Mouse (Mus musculus) ovary, postnatal 14 days (tissue): Measurements from ENCODE around the gene Gng7.
"Not testable (repeated sequence)": the region's sequence is repeated elsewhere in the genome, so short reads cannot be mapped to it uniquely, and the experiment has no call there.

ENCODE experiments used
- DNase-seq: peaks from one replicate; pipeline ENCODE4 v3.0.0; 2022; ENCODE audit warnings: low spot score

The Gng7 gene

GRCm38 (mm10) chr10:80994621-80995020 is 20.1 kb downstream of the Gng7 start:
- no peak for DNase-seq

GRCm38 (mm10) chr10:80993276-80993675 is 21.5 kb downstream of the Gng7 start:
- DNase-seq, result no peak

DNA sequence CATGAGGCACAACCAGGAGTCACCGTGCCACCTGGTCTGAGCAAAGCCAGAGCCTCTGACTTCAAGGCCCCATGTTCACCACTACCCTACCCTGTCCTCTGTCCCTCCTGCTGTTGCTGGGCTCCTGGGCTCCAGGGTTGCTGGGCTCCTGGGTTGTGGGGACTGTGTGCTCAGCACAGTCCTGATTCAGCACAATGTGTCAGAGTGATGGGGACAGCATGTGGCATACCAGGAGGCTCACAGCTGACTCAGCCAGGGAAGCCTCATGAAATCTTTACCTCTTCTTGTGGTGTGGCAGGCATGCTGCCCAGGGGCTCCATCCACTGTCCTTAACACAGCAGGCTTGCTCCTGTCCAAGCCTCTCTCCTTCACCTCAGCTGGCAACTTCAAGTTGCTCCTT is 22.8 kb downstream of the Gng7 start:
- DNase-seq, result no peak

- no peak for DNase-seq
Measured at GRCm38 (mm10) chr10:80991007-80991406, 23.7 kb downstream of the Gng7 start.

GRCm38 (mm10) chr10:80990406-80990805 is 24.3 kb downstream of the Gng7 start:
- DNase-seq, result no peak

- not testable (repeated sequence) for DNase-seq
Measured at GRCm38 (mm10) chr10:80989854-80990253, 24.9 kb downstream of the Gng7 start.

DNA sequence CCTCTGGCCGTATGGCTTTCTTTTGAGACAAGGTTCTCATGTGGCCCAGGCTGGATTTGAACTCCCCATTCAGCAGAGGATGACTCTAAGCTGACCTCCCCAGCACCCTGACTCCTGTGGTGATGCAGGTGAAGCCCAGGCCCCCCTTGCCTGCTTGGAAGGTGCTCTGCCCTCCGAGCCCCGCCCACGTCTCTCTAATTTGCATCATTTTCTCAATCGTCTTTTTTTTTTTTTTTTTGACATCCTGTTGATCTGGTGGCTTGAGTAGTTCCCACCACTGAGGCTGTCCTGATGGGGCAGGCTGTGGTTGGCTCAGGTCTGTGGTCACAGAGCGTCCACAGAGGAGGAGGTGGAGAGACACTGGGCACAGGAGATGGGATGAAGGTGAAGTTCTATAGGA is 25.3 kb downstream of the Gng7 start:
- no peak for DNase-seq

- peak; percentile 82 for DNase-seq
Measured at GRCm38 (mm10) chr10:80987709-80988441, 26.9 kb downstream of the Gng7 start.

DNA sequence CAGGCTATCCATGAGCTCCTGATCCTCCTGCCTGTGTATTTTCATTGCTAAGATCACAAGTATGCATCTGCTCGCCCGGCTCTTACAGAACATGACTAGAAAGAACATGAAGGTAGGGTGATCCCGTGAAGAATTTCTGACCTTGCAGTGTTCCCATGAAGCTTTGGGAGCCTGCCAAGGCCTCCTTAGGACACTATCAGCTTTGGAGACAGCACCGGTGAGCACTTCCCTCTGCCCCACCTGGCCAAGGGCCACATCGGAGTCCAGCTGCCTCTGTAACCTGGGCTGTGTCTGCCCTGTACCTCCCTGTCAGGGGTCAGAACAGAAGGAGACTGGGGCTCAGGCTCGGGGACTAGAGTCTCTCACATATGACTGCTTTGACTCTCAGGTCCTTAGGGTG is 28.0 kb downstream of the Gng7 start:
- DNase-seq, result no peak

DNA sequence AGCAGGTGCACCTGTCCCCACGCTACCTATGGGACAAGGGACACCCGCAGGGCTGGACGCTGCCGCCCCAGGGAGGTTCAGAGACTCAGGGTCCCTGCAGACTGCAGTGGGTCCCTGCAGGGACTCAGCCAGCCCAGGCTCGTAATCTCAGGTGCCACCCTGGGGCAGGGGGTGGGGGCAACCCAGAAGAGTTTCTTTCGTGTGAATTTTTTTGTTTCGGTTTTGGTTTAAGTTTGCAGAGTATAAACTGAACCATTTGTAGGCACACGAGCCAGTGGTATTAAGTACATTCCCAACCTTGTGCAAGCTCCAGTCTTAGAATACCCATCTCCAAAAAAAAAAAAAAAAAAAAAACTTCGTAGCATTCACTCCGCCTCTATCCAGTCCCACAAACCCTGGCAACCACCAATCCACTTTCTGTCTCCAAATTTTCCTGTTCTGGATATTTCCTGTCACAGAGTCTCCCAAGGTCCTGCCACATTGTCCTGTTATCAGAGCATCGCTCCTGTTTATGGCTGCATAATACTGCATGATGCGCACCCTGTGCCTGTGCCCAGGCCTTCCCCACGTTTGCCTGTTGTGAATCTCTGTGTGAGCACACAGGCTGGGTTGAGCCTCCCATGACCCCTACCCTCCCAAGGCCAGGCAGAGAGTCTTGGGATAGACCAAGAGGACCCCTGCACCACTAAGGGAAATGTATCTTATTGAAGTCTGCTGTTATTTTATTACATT is 28.6 kb downstream of the Gng7 start:
- no peak for DNase-seq

DNA sequence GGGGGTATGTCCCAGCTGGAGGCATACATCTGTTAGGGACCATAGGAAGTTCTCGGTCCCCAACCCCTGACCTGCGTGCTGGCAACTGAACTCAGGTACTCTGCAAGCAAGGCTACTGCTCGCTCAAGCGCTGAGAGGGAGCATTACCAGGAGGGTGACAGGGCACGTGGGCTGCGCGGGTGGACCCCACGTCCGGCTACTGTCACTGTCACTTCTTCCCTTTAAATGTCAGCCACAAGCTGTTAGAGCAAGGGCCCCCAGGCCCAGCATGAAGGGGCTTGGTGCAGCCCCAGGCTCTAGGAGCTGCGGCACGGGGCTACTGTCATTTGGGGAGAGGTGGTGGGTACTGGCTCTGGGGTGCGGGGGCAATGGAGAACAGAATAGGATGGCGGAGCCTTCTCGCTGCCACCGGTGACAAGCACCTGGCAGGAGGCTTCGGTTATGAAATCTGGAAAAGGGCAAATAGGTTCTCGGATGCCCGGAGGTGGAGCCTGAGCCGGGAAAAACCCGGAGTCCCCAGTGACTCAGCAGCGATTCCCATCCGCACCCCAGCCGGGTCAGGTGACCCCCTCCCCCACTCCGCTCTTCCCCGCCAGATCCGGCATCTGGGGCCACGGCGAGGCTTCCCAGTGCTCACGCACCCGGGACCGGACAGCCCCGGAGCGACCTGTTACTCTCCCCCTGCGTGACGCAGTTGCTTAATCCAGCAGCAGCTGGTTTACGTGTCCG is 29.3 kb downstream of the Gng7 start:
- no peak for DNase-seq

DNA sequence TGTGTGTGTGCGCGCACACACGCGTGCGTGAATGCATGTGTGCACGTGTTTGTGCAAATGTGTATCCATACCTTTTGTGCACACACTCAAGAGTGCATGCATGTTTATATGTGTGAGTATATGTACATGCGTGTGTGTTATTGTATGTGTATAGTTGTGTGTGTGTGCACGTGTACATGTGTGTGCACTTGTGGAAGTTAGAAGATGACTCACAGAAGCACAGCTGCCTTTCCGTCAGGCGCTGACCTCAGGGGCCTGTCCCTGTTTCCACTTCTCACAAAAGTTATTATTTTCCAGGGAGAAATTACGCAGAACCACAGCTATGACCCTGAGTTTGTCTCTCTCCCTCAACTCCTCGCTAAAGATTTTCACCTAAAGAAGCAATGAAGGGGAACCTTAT is 30.5 kb downstream of the Gng7 start:
- no peak for DNase-seq

GRCm38 (mm10) chr10:80982381-80982780 is 32.4 kb downstream of the Gng7 start:
- no peak for DNase-seq

DNA sequence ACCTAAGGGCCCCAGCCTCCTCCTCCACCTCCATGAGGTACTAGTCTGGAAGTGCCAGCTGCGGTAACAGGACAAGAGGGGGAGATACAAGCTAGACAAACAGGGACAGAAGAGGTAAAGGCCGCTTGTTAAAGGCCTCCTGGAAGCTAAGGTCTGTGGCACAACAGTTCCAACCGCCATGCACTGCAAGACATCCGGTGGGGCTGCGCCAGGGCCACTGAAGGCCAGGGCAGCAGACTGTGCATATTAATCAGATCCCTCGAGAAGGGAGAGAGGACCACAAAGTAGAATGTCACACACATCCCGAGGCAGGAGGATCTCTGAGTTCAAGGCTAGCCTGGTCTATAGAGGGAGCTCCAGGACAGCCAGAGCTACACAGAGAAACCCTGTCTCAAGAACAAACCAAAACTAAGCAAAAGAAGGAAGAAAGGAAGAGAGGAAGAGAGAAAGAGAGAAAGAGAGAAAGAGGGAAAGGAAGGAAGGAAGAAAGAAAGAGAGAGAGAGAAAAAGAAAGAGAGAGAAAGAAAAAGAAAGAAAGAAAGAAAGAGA is 33.1 kb downstream of the Gng7 start:
- DNase-seq, result no peak

DNA sequence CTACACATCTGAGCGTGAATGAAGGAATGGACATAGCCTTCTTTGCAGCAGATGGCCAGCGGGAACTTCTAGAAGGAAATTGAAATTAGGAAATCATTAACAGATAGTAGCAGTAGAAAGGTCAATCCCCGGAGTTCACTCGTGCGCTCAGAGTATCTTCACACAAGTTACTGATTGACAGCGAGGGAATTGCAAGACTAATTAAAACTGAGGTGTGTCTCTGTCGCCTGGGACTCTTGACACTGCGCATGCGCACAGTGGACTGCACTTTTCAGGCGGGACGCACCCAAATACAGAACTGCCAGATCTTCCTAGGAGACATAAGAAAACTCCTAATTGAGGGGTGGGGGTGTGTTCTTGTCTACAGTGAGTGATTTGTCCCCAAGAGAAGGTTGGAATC is 39.3 kb downstream of the Gng7 start:
- DNase-seq, result no peak

DNA sequence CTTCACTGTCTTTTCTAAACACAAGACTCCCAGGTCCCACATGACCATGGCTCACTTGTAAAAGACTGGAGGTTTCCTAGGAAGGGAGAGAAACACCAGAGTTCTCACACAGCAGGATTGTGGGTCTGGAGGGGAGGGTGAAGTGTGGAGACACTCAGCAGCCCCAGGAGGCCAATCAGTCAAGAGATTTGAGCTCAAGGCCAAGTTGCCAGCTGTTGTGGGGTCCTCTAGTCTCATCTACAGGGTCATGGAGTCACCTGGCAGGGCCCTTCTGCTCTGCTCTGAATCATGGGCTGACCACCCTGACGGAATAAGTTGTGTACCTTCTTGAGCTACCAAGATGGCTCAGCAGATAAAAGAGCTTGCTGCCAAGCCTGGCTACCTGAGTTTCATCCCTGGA is 41.0 kb downstream of the Gng7 start:
- no peak for DNase-seq

DNA sequence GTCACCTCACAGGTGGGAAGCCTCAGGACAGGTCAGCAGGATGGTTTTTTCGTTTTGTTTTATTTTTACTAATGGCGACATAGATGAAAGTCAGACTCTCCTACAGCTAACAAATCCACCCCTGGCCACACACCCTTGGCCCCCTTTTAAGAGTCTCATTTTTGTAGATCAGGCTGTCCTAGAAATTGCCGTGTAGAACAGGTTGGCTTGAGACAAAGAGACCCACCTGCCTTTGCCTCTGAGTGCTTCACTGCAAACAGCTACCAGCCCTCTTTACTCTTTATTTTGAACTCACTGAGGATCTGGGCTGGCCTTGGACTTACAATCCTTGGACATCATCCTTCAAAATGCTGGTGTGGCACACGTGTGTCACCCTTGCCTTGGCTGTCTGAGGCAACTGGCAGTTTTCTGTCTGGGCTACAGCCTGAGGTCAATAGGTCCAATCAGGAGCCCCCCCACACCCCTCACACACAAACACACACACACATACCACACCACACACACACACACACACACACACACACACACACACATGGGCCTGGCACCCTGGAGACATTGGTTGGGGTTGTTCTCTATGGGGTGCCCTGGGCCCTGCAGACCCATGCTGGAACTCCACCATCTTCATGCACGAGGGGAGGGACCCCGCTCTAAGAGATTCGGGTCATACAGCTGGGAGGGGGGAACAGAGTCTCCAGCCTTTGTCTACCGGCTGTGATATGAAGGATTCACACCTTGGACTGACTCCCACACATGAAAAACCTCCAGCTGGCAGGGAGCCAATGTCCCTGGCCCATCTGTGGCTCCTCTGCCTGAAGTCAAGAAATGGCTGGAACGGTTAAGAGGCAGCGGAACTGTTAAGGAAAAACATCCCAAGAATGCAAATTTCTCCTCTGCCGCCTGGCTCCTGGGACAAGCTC is 42.4 kb downstream of the Gng7 start:
- peak; percentile 69 for DNase-seq

DNA sequence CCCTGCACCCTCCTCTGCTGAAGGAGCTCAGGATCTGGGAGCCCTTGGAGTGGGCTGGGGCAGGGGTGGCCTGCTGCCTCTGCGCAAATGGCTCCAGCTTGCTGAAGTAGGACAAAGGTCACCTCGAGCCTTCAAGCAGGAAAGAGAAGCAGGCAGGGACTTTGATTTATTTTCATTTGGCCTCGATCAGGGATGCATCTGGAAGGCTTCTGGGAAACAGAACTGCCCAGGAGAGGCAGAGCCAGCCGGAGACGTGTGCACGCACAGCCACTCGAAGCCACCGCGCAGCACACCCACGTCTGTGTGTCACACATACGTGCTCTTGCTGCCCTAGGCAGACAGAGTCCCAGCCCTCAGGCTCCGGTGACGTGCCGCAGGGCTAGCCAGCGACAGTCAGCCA is 43.2 kb downstream of the Gng7 start:
- no peak for DNase-seq

DNA sequence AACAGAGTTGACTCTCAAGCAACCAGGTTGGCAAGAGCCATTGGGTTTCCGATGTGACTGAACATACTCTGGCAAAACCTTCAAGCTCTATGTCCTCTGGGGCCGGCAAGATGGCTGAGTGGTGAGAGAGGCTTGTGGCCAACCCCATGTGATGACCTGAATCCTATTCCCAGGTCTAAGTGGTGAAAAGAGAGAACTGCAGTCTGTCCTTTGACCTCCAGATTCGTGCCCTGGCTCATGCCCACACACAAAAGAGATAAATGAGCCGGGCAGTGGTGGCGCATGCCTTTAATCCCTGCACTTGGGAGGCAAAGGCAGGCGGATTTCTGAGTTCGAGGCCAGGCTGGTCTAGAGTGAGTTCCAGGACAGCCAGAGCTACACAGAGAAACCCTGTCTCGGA is 44.6 kb downstream of the Gng7 start:
- no peak for DNase-seq

DNA sequence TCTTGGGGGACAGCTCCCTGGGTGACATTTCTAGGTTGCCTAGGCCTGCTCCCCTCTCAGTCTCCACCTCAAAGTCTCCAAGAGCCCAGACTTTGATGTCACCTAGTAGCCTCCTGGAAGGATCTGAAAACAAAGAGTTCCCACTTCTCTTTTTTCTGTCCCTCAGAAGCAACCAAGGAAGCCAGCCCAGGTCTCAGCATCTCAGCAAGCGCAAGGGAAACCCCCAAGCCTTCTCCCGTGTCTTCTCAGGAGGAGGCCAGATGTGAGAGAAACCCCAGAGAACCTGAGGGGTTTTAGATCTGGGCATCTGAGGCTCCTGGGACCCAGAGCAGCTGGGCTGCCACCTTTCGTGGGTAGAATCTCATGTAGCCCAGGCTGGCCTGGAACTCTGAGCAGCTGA is 45.4 kb downstream of the Gng7 start:
- no peak for DNase-seq

GRCm38 (mm10) chr10:80968106-80968505 is 46.6 kb downstream of the Gng7 start:
- DNase-seq, result no peak
